Mouse (Mus musculus): ENCODE data around the gene Rpl21. TPM values are rescaled to one million over a fixed set of nuclear protein-coding genes. Genes with fewer than 3 reads are reported as not detected.

The Rpl21 gene
- total RNA-seq, 2 experiments from 2014 or later: 378 to 411 TPM

- no peak for DNase-seq (ENCODE audit: low spot score in 2 of 2)
Observed at GRCm38 (mm10) chr5:146832435-146832768, 288 bp upstream of the Rpl21 start.

DNA sequence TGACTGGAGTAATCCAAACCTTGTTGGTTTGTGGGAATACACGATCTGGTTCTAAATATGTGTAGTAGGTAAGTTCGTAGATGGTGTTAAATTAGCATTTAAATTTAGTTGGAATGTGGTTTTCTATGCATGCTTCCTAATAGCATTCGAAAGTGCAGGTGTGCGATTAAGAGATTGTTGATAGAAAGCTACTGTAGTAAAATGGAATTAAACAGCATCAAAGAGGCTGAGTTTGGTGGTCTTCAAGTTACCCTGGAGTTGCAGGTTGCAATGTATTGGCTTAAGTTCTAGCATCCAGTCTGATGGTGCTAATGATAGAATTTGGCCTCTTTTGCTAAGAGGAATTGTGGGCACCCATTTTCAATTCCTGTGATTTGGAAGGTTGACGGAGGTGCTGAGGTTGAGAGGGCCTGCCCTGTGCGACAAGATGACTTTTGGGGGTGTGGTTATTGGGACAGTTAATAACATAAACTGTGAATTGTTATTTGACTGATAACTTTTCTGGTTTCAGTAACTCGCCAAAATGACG is 1.0 kb downstream of the Rpl21 start:
- DNase-seq (ENCODE audit: low spot score in 2 of 2): no peak

- DNase-seq (ENCODE audit: low spot score in 2 of 2): no peak
Observed at GRCm38 (mm10) chr5:146834959-146835358, 2.3 kb downstream of the Rpl21 start.

- DNase-seq (ENCODE audit: low spot score in 2 of 2): no peak
Observed at GRCm38 (mm10) chr5:146837967-146838720, 5.5 kb downstream of the Rpl21 start.

DNA sequence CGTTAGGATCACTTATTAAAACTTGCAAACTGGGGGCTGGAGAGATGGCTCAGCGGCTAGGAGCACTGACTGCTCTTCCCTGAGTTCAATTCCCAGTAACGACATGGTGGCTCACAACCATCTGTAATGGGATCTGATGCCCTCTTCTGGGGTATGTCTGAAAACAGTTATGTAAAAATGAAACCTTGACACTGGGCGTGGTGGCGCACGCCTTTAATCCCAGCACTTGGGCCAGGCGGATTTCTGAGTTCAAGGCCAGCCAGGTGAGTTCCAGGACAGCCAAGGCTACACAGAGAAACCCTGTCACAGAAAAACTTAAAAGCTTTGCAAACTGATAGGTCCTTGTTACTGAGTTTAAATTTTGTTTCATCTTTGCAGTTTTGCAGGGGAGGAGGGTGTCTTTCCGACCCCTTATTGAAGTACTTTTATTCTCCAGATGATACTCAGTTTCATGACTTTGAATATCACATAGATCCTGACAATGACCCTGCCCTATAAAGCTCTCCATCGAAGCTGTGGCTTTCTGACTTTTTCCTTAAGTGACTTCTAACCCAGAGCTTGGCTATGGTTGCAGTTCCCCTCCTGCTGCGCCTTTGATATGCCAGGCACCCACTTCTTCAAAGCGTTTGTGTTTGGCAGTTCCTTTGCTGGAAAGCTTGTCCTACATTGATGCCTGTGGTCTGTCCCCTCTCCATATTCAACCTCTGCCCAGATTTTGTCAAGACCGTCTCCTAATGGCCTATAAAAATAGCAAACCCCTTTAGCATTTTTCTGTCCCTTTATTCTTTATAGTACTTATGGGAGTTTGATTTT is 6.4 kb downstream of the Rpl21 start:
- no peak for DNase-seq (ENCODE audit: low spot score in 2 of 2)

DNA sequence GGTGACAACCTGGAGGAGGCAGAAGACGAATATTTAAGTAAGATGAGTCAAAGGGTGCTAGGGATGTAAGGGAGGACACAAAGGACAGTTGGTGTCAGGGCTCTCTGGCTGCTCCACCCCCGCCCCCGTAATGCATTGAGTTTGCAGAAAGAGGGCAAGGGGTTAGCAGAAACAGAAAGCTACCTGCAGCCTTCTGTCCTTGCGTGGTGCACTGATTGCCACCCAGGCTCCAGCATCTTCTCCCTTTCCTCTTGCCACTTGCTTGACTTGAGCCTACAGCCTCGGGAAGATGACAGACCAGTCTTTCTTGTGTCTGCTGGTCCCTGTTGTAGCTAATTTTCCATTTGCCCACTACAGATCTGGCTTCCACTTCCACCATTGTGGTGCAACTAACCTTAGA is 7.1 kb downstream of the Rpl21 start:
- DNase-seq (ENCODE audit: low spot score in 2 of 2): no peak

DNA sequence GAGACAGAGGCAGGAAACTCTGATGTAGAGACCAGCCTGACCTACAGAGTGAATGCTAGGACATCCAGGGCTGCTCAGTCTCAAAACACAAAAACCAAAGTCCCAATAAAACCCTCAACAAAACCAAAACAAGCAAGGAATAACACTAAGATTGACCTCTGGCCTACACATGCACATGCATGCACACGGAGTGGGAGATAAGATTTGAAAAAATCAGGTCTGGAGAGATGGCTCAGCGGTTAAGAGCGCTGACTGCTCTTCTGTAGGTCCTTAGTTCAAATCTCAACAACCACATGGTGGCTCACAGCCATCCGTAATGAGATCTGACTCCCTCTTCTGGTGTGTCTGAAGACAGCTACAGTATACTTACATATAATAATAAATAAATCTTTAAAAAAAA is 7.7 kb downstream of the Rpl21 start:
- no peak for DNase-seq (ENCODE audit: low spot score in 2 of 2)

DNA sequence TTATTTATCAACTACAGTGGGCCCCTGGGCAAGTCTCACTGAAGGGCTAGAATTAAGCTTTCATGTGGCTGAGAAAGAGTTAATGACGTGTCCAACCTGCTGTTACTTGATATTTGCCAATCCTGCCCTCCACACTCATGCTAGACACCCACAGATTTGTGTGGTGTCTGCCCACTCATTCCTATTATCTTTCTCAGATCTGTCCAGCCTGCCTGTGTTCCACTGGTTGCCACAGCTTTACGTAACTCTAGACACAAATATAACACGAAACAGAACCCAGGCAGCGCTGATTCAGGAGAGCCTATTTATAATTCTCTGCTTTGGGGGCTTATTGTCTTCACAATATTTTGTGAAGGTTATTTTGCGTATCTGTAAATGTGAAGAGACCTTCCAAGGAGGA is 8.6 kb downstream of the Rpl21 start:
- DNase-seq (ENCODE audit: low spot score in 2 of 2): no peak

- no peak for DNase-seq (ENCODE audit: low spot score in 2 of 2)
Observed at GRCm38 (mm10) chr5:146841996-146842395, 9.3 kb downstream of the Rpl21 start.

- DNase-seq (ENCODE audit: low spot score in 2 of 2): no peak
Observed at GRCm38 (mm10) chr5:146844301-146844941, 11.7 kb downstream of the Rpl21 start.

DNA sequence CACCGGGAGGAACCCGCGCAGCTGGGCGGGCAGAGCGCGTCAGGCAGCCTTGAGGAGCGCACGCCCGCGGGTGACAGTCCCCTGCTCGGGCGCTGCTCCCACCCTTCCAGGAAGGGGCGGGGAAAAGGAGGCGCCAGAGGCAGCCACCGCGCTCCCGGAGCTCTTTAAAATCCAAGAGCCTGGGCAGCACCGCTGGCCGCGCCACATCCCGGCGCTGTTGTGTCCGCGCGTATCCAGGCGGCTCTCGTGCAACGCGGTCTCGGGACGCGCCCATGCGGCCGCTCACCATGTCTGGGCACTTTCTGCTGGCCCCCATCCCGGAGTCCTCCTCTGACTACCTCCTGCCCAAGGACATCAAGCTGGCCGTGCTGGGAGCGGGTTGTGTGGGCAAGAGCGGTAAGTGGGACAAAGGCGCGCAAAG is 12.3 kb downstream of the Rpl21 start, which contains the start of gene Rasl11a:
Gene Rasl11a, plus strand, starts transcription at position 127 of the 421 bp plus-strand sequence.
- peak; percentile 66 to 73 for DNase-seq (ENCODE audit: low spot score in 2 of 2)

DNA sequence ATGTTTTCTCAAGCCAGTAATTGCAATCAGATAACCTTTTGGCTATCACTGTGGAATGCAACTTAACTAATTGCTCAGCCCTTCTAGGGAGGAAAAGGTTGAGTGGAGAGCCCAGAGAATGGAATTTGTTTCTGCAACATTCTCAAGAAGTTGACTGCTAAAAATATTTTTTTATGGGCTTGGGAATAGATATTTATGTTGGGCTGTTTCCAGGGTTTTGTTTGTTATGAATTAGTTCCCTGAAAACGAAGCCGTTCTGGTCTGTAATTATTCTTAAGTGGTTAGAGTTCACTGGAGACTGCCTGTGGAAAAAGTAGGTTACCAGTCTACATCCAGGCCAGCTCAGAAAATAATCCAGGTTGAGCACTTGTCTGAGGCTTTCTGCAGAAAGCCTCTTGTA is 13.8 kb downstream of the Rpl21 start:
- DNase-seq (ENCODE audit: low spot score in 2 of 2): no peak

DNA sequence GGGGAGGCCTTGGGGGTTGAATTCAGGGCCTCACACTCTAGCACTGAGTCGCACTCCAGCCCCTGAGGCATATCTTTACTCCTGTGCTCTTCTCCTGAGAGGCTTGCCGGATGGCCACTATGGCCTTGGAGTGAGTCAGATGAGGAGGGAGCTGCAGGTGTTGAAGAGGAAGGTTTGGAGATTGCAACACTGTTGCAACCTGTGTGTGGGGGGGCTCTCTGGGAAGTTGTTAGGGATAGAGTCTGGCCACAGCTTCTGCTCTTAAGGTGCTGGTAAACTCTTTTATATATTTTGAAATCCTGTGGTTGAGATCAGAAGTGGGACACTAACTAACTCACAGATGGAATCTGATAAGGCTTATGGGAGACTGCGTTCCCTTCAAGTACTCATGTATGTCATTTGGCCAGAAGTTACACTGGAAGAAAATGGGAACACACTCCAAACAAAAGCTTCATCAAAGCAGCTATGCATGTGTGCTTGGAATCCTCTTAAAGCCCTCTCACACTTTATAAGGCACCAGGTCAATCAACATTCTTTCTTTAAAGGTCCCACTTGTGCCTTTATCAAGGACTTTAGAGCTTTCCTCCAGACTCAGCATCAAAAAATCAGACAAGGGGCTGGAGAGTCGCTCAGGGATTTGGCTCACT is 16.4 kb downstream of the Rpl21 start:
- DNase-seq (ENCODE audit: low spot score in 2 of 2): no peak

DNA sequence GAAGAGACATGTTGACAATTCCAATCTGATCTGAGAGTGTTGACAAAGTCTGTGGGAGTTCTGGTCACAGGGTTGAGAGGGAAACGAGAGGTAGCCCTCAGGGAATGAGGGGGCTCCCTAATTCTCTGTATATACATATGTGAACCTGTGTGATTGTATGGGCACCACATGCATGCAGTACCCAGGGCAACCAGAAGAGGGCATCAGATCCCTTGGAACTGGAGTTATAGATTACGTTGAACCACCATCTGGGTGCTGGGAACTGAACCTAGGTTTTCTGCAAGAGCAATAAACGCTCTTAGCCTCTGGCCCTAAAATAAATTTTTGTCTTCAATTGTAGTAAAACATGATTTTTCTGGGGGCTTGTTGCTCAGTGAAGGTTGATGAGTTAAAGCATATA is 23.4 kb downstream of the Rpl21 start:
- no peak for DNase-seq (ENCODE audit: low spot score in 2 of 2)

DNA sequence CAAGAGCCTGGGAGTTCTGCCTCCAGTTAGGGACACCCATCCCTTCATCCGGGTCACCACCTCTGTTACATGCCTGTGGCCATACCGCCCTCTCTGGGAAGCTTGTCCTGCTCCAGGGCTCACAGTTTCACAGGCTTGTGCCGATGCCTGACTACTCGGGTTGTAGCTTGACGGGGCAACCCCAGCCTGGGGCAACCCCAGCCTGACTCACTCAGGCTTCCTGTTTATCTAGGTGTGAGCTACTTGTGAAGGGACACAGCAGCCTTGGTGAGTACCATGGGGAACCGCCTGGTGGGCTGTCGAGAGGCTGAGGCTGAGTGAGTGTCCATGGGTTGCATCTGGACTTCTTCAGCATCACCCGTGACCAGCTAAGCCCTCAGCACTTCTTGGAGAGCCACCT is 24.9 kb downstream of the Rpl21 start:
- no peak for DNase-seq (ENCODE audit: low spot score in 2 of 2)

GRCm38 (mm10) chr5:146858772-146859171 is 26.1 kb downstream of the Rpl21 start:
- no peak for DNase-seq (ENCODE audit: low spot score in 2 of 2)

- DNase-seq (ENCODE audit: low spot score in 2 of 2): no peak
Observed at GRCm38 (mm10) chr5:146859246-146859645, 26.6 kb downstream of the Rpl21 start.

GRCm38 (mm10) chr5:146860222-146860998 is 27.7 kb downstream of the Rpl21 start:
- no peak for DNase-seq (ENCODE audit: low spot score in 2 of 2)

DNA sequence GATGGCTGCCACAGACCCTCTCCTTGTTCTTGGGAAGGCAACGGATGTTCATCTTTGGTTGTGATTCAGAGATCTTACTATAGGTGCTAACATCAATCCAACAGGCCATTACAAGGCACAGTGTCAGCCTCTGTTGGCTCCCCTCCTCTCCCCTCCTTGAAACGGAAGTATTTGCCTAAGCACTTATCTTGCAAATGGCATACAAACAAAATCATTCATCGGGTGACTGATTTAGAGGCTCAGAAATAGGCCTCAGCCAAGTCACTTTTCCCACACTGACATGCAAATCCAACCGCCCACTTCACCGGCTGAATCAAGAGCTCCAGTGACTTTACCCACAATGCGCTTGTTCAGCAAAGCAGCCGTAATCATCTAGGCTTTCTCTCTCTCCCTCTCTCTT is 28.9 kb downstream of the Rpl21 start:
- no peak for DNase-seq (ENCODE audit: low spot score in 2 of 2)

DNA sequence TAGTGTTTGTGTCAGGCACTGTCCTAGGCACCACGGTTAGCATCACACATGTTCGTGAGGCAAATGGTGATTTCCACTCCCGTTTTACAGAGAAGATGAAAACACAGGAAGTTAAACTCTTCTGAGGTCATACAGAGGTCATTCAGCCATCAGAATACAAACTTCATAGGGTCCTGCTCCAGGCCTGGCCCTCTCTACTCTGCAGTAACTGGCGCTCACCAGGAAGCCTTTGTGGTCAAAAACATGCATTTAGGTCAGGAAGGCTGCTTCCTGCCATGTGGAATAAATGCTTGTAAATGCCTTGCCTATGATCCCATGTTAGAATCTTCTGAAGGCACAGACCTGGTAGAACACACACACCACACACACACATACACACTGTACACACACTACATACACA is 32.8 kb downstream of the Rpl21 start:
- no peak for DNase-seq (ENCODE audit: low spot score in 2 of 2)

- no peak for DNase-seq (ENCODE audit: low spot score in 2 of 2)
Observed at GRCm38 (mm10) chr5:146866277-146866676, 33.6 kb downstream of the Rpl21 start.
